Mouse (Mus musculus) kidney, postnatal 0 days (tissue): ENCODE measurements at regions not wholly inside any gene's neighbourhood (a gene's known extent, or its start where the extent isn't known, plus 50 kb on each side); places are given as distances from the start of the nearest gene placed in this dataset.

Experiments used
- ATAC-seq: fragments of 200-750 bp; cut with Nextera tagmentation; replicated peaks from 2 replicates; pipeline ENCODE4 v1.8.0; 2017; ENCODE audit warnings: low read depth, moderate number of reproducible peaks, moderate TSS enrichment, moderate library complexity; ENCODE audit not compliant: low FRiP score
- DNase-seq: peaks from one replicate; pipeline ENCODE4 v3.0.0-alpha.2; 2016; ENCODE audit warnings: low spot score
- H3K27ac ChIP-seq: fragments of 300-500 bp; sonication (generic); 2 replicates; pipeline ENCODE4 v1.5.1; 2014; ENCODE audit warnings: mild to moderate bottlenecking
- H3K27me3 ChIP-seq: fragments of 300-500 bp; sonication (generic); 2 replicates; pipeline ENCODE4 v1.6.1; 2014; ENCODE audit warnings: low read length, mixed read lengths; ENCODE audit not compliant: insufficient read depth
- H3K36me3 ChIP-seq: fragments of 300-500 bp; sonication (generic); 2 replicates; pipeline ENCODE4 v1.6.1; 2014; ENCODE audit warnings: low read length, mixed read lengths; ENCODE audit not compliant: insufficient read depth
- H3K4me1 ChIP-seq: fragments of 300-500 bp; sonication (generic); replicated peaks from 2 replicates; pipeline ENCODE4 v1.6.1; 2014; ENCODE audit warnings: antibody characterized with exemption, low read length, mixed read lengths; ENCODE audit not compliant: insufficient read depth
- H3K4me2 ChIP-seq: fragments of 300-500 bp; sonication (generic); 2 replicates; pipeline ENCODE4 v1.6.1; 2014; ENCODE audit warnings: mild to moderate bottlenecking, low read length, moderate library complexity, mixed read lengths
- H3K4me3 ChIP-seq: fragments of 300-500 bp; sonication (generic); replicated peaks from 2 replicates; pipeline ENCODE4 v1.5.1; 2014; ENCODE audit warnings: low read depth, low read length
- H3K9ac ChIP-seq: fragments of 300-500 bp; sonication (generic); 2 replicates; pipeline ENCODE4 v1.6.1; 2014; ENCODE audit warnings: low read depth, low read length
- H3K9me3 ChIP-seq: fragments of 300-500 bp; sonication (generic); replicated peaks from 2 replicates; pipeline ENCODE4 v1.6.1; 2016; ENCODE audit warnings: low read length, inconsistent platforms, mixed read lengths
- CTCF ChIP-seq: IDR thresholded peaks from 2 replicates; pipeline ENCODE4 v1.5.1; 2016; ENCODE audit warnings: antibody characterized with exemption, low read depth, mild to moderate bottlenecking, moderate library complexity
- WGBS: fragments of 180-500 bp; shearing (Covaris S2); extraction: QIAGEN DNeasy Blood & Tissue Kit; methylation state at CpG from one replicate; pipeline ENCODE4 v1.1.7; 2014; 5-methylcytosine and 5-hydroxymethylcytosine counted together

GRCm38 (mm10) chr7:37179907-37180306 is 482.0 kb downstream of the Tshz3 start:
- peak overlapping the region; percentile 48 for H3K4me2 ChIP-seq
- 25% methylated on average over 10 of the region's 10 CpGs for WGBS

GRCm38 (mm10) chr7:37180416-37180815 is 482.5 kb downstream of the Tshz3 start:
- H3K9ac ChIP-seq, result no peak overlapping the region
- H3K27ac ChIP-seq, result no peak overlapping the region
- no peak for TF ChIP-seq CTCF
- H3K36me3 ChIP-seq, result no peaks in the 10 kb centered on the region
- H3K9me3 ChIP-seq, result no peaks in the 10 kb centered on the region
- 0 out of 2 replicates have a peak, but pooled peaks cover 2% of the 10 kb centered on the region for H3K4me1 ChIP-seq
- ATAC-seq, result no peak
- H3K4me2 ChIP-seq, result peak overlapping the region; percentile 48
- DNase-seq, result peak; percentile 65
- H3K27me3 ChIP-seq, result no peaks in the 10 kb centered on the region
- 20% methylated on average over 13 of the region's 13 CpGs for WGBS
- H3K4me3 ChIP-seq, result no peak overlapping the region

More at GRCm38 (mm10) chr7:37179907-37180306, 482.0 kb downstream of the Tshz3 start:
- Histone ChIP-seq H3K4me3 (no peak overlapping the region), H3K36me3 (no peaks in the 10 kb centered on the region), H3K4me1 (0 out of 2 replicates have a peak, but pooled peaks cover 2% of the 10 kb centered on the region), H3K27ac (no peak overlapping the region), H3K9ac (no peak overlapping the region), H3K9me3 (no peaks in the 10 kb centered on the region), H3K27me3 (no peaks in the 10 kb centered on the region)
- no peak for ATAC-seq
- DNase-seq, result peak; percentile 27
- TF ChIP-seq CTCF, result no peak

GRCm38 (mm10) chr7:37181109-37181508 is 483.2 kb downstream of the Tshz3 start:
- 0 out of 2 replicates have a peak, but pooled peaks cover 2% of the 10 kb centered on the region for H3K4me1 ChIP-seq
- H3K4me2 ChIP-seq, result peak overlapping the region; percentile 48; the same call in 1 of the 2 replicates
- DNase-seq (peak; percentile 34), ATAC-seq (no peak)
- no peak for TF ChIP-seq CTCF
- no peak overlapping the region for H3K27ac ChIP-seq
- no peaks in the 10 kb centered on the region for H3K27me3 ChIP-seq
- 31% methylated on average over 4 of the region's 4 CpGs for WGBS
- no peaks in the 10 kb centered on the region for H3K9me3 ChIP-seq
- no peaks in the 10 kb centered on the region for H3K36me3 ChIP-seq
- H3K4me3 ChIP-seq, result no peak overlapping the region
- H3K9ac ChIP-seq, result no peak overlapping the region

DNA sequence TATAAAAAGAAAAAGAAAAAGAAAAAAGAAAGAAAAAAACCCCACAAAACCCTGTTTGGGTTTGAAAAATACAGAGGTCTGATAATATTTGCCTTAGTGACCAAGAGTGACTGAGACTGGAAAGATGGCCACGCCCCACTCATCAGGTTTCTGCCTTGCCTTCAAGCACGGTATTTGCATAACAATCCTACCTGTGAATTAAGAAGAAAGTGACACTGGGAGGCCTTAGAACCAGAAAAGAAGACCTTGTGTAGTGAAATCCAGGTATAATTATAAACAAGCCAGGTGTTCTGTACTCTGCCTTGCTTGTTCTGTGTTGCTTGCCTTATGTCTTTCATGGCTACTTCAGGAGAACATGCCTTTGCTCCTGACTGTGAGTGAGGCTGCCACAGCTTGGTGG is 494.6 kb downstream of the Tshz3 start:
- Histone ChIP-seq H3K4me2 (no peak overlapping the region), H3K9me3 (no peaks in the 10 kb centered on the region), H3K27me3 (no peaks in the 10 kb centered on the region), H3K27ac (no peak overlapping the region), H3K9ac (no peak overlapping the region), H3K36me3 (no peaks in the 10 kb centered on the region), H3K4me3 (no peak overlapping the region), H3K4me1 (no peaks in the 10 kb centered on the region)
- TF ChIP-seq CTCF, result no peak
- 23% methylated on average over 2 of the region's 2 CpGs for WGBS
- DNase-seq, result no peak
- ATAC-seq, result no peak

- Histone ChIP-seq H3K4me2 (no peak overlapping the region), H3K4me1 (no peaks in the 10 kb centered on the region), H3K27me3 (no peaks in the 10 kb centered on the region), H3K9me3 (no peaks in the 10 kb centered on the region), H3K36me3 (no peaks in the 10 kb centered on the region), H3K27ac (no peak overlapping the region), H3K9ac (no peak overlapping the region), H3K4me3 (no peak overlapping the region)
- ATAC-seq (no peak), DNase-seq (peak; percentile 5)
- no peak for TF ChIP-seq CTCF
- 59% methylated on average over 5 of the region's 5 CpGs for WGBS
These were observed 506.9 kb downstream of the Tshz3 start for GRCm38 (mm10) chr7:37204800-37205199.

- Histone ChIP-seq H3K27ac (no peak overlapping the region), H3K9ac (no peak overlapping the region), H3K36me3 (no peaks in the 10 kb centered on the region), H3K27me3 (no peaks in the 10 kb centered on the region), H3K4me3 (no peak overlapping the region), H3K4me1 (no peaks in the 10 kb centered on the region), H3K9me3 (no peaks in the 10 kb centered on the region), H3K4me2 (no peak overlapping the region)
- TF ChIP-seq CTCF, result no peak
- DNase-seq (no peak), ATAC-seq (no peak)
- 89% methylated on average over 7 of the region's 7 CpGs for WGBS
These were observed 510.4 kb downstream of the Tshz3 start for GRCm38 (mm10) chr7:37208305-37208704.

DNA sequence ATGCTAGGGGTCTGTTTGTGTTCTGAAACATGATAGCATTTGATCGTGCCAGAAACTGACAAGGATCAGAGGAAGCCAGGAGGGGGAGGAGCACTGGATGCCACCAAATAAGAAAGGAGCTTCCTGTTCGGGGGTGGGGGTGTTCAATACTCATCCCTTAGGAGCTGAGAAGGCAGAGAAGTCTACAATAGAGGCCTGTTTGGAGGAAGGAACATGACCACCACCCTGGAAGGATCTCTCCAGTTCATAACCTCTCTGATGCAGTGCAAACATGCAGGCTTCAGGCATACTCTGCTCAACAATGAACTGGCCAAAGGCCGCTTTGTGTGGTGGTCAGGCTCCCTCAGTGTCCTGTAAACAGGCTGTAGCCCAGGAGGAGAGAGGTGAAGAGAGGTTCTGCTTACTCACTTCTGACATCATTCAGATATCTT is 515.8 kb downstream of the Tshz3 start:
- no peaks in the 10 kb centered on the region for H3K36me3 ChIP-seq
- no peak overlapping the region for H3K4me3 ChIP-seq
- TF ChIP-seq CTCF, result no peak
- ATAC-seq (no peak), DNase-seq (peak; percentile 28)
- 26% methylated on average over 3 of the region's 3 CpGs for WGBS
- H3K9me3 ChIP-seq, result no peaks in the 10 kb centered on the region
- no peaks in the 10 kb centered on the region for H3K27me3 ChIP-seq
- H3K4me1 ChIP-seq, result 0 out of 2 replicates have a peak, but pooled peaks cover 5% of the 10 kb centered on the region
- no peak overlapping the region for H3K27ac ChIP-seq
- H3K9ac ChIP-seq, result no peak overlapping the region
- H3K4me2 ChIP-seq, result peak overlapping the region; percentile 33; the same call in 1 of the 2 replicates
